Mouse (Mus musculus): ENCODE measurements at regions not wholly inside any gene's neighbourhood (a gene's known extent, or its start where the extent isn't known, plus 50 kb on each side); places are given as distances from the start of the nearest gene placed in this dataset.
A peak's percentile ranks its signal among the peaks of the same experiment; 100 is the strongest.
"Not testable (repeated sequence)": the region's sequence is repeated elsewhere in the genome, so short reads cannot be mapped to it uniquely, and the experiment has no call there.

DNA sequence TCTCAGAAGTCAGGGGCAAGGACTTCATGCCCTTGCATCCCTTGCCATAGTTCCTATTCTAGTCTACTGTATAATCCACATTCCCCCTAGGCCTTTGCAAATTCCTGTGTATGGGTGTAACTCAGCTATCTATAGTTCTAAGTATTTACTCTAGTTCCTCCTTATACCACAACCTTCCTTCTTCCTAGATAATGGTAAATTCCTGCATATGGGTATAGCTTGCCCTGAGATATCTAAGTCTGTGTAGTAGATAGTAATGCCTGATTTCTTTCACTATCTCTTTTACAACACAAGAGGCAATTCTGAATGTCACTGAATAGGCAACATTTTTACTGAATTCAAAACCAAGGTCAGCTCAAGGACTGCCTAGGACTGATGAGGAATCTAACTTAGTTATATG is 1000.2 kb downstream of the Kcnt2 start:
- not testable (repeated sequence) for DNase-seq

DNA sequence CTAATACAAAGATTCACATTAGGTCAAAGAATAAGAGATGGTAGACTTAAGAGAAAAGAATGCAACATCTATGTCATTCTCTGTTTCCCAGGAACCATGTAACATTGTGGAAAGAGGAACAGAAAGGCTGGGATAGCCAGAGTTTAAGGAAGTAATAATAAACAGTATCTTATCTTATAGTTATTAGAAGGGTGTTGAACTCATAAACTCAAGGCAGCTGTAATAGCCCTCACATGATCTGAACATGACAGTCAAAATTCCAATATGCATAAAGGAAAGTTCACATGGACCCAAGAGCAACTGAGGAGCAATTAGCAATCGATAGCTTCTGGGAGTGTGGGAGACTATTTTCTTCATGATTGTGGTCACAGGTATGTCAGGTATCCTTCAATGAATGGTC is 1028.8 kb downstream of the Kcnt2 start:
- no peak for DNase-seq

DNA sequence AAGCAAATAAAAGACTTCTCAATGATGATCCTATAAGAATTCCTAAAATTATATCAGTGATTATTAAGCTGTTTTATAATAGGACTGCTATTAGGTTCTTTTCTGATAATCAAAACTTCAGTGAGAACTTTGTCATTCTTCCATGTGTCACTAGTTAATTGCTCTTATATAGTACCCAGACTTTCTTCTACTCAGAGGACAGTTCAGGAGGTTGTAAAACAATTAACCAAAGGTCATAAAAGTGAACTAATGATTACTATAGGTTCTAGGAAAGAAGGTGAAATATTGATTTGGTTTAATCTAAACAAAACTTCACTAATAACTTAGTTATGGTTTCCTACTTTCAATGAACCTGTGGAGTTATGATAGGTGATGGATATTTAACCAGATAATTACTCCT is 1035.6 kb downstream of the Kcnt2 start:
- no peak for DNase-seq

DNA sequence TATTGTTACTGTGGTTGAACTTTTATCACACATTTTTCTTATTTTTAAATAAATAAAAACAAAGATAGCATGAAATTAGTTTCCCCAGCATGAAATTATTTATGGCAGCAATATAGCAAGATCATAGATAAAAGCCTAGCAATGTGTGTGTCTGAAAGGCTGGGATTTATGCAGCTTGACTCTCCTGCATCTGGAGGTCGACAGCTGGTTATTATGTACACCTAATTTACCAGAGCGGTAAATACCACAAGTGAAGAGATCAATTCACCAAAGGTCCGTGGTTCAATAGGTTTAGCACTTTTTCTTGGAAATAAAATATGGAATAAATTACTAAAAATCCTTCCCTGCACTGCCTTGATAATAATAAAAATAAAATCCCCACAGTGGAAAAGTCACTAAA is 1077.0 kb downstream of the Kcnt2 start:
- DNase-seq = no peak

DNA sequence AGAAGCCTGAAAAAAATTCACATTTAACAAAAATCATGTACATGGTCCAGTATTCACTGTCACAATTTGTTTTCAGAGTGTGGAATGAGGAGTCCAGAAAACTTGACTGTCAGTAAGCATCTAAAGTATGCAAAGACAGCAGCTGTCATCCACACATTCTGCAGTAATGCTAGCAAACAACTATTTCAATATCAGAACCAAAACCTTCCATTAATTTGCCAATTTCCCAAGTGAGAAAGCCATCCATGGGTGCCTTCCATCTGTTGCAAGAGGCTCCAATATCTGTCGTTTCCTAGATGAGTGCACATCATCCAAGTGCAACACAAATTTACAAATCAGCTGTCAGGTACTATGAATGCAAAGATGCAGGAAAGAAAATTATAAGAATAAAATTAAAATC is 1092.1 kb downstream of the Kcnt2 start:
- no peak for DNase-seq

DNA sequence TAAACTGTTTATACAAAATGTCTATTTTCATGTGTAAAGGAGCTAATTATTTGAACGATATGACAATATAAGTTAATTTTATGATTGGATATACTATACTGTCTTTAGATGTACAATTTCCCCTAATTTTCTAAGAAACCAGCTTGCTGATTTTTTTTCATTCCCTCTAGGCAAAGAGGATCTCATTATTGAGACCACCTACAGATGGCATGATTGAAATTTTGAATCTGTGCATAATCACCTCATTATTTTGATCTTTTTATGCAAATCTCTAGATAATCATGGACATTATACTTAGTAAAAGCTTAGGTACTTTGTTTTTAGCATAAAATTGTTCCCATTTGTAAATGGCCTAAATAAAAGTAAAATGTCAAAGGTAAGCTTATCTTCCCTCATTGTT is 1123.5 kb downstream of the Kcnt2 start:
- DNase-seq = no peak

DNA sequence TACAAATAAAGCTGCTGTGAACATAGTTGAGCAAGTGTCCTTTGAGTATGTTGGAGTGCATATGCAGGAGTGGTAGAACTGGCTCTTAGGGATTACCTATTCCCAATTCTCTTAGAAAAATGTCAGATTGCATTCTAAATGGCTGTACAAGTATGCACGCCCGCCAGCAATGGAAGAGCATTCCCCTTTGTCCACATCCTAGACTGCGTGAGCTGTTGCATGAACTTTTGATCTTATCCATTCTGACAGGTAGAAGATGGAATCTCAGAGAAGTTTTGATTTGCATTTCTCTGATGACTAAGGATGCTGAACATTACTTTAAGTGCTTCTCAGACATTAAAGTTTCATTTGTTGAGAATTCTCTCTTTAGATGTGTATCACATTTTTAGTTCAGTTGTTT is 1130.0 kb downstream of the Kcnt2 start:
- DNase-seq = no peak

DNA sequence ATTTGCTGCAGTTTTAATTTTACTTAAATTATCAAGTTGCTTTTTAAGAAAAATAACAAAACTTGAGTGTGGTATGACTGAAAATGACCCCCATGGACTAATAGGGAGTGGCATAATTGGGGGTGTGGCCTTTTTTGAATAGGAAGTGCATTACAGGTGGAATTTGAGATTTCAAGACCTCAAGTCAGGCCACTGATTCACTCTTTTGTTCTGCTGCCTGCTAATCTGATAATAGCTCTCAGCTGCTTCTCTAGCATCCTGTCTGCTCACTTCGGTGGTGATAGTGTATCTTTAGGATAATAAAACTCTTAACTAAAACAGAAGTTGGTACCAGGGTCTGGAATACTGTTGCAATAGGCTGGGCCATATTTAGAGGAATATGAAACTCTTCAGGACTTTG is 1155.4 kb downstream of the Kcnt2 start:
- DNase-seq = no peak

DNA sequence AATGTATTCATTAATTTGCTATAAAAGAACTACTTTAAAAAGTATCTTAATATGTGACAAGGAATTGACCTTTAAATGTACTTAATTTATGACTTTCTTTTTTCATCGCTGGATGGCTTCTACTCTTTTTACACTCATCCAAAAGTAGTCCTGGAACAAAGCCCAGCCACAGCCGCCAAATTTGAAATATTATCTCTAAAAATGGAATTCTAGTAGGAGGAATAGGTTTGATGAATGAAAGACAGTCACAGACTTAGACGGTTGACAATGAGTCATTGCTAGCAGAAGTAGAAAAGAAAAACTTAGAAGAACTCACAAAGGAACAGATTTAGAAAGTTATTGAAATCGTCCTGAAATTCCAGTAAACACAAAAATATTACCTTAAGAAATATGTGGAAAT is 1183.7 kb downstream of the Kcnt2 start:
- peak; percentile 5 to 8 for DNase-seq

DNA sequence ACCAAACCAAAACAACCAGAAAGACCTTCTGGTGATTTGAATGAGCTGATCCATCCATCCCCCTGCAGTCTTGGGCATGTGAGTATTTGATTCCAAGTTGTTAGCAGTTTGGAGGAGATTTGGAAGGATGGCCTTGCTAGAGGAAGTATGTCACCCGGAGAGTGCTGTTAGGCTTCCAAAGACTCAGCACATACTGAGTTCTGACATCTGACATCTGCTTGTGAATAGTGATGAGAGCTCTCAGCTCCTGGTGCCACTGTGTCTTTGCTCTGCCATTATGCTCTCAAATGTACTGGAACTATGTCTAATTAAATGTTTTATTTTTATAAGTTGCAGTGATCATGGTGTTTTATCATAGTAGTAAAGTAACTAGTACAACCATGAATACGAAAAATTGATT is 1184.2 kb downstream of the Kcnt2 start:
- DNase-seq = peak in 1 of 2 experiments; percentile 4

DNA sequence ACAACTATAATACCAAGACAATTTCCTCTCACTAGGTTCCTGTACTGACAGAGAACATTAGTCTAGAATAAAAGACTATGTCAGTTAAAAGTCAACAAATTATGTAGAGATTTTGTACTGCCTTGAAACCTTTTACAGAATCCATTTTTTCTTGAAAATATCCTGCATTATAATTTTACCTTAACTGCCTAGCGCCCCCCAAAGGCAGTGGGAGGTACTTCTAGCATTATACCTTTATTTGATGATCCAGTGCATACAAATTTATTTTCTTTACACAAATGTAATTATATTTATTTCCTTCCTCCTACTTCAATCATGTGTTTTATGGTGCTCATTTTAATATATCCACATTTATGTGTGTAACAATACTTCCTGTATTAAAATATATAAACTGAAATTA is 1189.5 kb downstream of the Kcnt2 start:
- DNase-seq = no peak

DNA sequence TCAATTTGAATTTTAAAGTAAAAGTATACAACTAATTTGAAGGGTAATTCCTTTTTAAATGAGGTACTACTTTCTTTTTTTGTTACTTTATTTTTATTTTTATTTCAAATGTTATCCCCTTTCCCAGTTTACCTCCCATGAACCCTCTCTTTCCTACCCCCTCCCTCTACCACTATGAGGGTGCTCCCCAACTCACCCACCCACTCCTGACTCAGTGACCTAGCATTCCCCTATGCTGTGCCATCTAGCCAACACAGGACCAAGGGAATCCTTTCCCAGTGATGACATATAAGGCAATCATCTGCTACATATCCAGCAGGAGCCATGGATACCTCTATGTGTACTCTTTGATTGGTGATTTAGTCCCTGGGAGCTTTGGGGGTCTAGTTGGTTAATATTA is 1194.3 kb downstream of the Kcnt2 start:
- DNase-seq = no peak

DNA sequence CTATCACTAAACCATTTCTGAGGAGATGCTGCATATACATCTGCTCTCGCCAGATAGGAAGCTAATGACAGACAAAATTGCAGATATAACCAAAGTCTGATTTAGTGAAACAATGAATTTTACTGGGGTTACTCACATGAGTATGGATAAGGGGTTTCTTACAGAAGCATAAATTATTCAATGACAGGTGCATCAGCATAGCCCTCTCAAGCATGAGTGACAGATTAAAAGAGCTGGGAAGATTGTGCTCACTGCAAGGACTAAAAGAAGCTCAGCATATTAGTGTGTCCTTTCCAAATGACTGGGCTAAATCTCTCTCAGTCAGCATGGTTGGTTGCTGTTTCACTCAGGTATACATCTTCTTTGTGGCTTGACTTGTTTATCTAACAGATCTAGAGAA is 1205.0 kb downstream of the Kcnt2 start:
- no peak for DNase-seq

DNA sequence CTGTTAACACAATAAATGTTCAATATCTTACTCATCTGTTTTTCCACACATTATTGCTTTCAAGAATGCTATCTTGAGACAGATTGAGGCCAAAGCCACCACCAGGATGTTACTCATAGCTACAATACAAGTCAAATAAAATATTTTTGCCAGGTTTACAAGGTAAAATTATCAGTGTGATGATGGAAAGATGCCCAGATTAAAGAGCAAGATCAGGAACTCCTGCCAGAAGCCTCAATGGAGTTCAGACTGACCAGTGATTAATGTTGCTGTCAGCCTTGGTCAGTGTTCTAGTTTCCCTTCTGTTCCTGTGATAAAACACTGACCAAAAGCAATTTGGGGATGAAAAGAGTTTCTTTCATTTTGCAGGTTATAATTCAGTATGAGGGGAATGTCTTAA is 1218.6 kb downstream of the Kcnt2 start:
- peak; percentile 39 to 42 for DNase-seq

Measured in cerebellum, postnatal 10 days (tissue).